Mouse (Mus musculus): ENCODE results near the gene Slc12a4.

DNA sequence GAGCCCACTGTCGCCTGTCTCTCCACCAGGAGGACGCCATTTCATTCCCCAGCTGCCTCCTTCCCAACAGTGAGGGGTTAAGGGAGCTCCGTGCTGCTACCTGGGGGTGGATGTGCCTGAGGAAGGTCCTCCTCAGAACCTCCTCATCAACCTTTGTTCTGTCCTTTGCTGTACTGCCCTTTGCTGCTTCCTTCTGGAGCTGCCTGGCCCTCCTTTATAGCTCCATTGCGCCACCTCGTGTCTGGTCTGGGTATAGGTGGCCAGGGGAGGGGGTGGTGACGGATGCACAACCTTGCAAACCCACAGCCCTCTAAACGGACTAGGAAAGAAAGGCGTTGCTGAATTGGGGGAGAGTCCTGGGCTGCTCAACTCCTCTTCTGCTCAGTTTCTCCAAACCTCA is 35.3 kb downstream of the Slc12a4 start:
- no peak for TF ChIP-seq EP300 (IDR thresholded peaks at IDR 0.05)
- TF ChIP-seq CTCF (IDR thresholded peaks at IDR 0.05), result peak; percentile 96

All from lung, postnatal 0 days (tissue).